ENCODE assay signal across 17 mouse cellular contexts in the genomic region with DNA sequence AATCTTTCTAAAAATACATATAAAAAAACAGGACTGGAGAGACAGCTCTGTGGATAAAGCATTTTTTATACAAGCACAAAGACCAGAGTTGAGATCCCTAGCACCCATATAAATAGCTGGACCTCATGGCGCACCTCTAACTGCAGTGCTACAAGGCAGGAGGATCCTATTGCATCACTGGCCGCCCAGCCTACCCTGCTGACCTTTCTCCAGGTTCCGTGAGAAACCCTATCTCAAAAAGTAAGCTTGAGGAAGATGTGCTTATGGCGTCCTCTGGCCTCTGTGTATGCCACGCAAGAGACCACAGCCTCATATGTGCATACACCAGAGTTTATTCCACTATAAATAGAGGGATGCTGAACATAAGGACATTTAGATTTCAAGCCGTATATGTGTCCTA.
"Had no signal": no experiment of that assay in that cellular context is flagged by ENCODE, and none has a peak within 500 bp of the region (broad histone marks: within the 10 kb centered on the region; RNA-seq: fewer than 3 reads in every experiment).

No protein-coding gene starts in this region.

- H3K4me3 ChIP-seq: neural tube, embryonic 12.5 days; neural tube, embryonic 13.5 days; neural tube, embryonic 15.5 days; stomach, embryonic 15.5 days had no signal

- DNase-seq: retina, postnatal 1 day; right cerebral cortex, adult 18-20 months; right cerebral cortex, postnatal 14 days; right cerebral cortex, postnatal 25 days; right cerebral cortex, postnatal 4 days; spleen, adult 18-20 months; thymus, adult 18-20 months; thymus, adult 2 months; thymus, postnatal 14 days; thymus, postnatal 25 days; thymus, postnatal 36 days; thymus, postnatal 4 days had no signal

- H3K27ac ChIP-seq: neural tube, embryonic 12.5 days; neural tube, embryonic 13.5 days; neural tube, embryonic 15.5 days; stomach, embryonic 15.5 days; stomach, postnatal 0 days had no signal
